Mouse (Mus musculus): Measurements from ENCODE around the gene Hepacam. TPM values are rescaled to one million over a fixed set of nuclear protein-coding genes. Genes with fewer than 3 reads are reported as not detected.

Gene Hepacam
- polyA plus RNA-seq (2016; fragmentation: Nextera tagmentation; extraction: Ambion mirVana) = 0.10 TPM in 1 of 2 replicates, not detected in the other

DNA sequence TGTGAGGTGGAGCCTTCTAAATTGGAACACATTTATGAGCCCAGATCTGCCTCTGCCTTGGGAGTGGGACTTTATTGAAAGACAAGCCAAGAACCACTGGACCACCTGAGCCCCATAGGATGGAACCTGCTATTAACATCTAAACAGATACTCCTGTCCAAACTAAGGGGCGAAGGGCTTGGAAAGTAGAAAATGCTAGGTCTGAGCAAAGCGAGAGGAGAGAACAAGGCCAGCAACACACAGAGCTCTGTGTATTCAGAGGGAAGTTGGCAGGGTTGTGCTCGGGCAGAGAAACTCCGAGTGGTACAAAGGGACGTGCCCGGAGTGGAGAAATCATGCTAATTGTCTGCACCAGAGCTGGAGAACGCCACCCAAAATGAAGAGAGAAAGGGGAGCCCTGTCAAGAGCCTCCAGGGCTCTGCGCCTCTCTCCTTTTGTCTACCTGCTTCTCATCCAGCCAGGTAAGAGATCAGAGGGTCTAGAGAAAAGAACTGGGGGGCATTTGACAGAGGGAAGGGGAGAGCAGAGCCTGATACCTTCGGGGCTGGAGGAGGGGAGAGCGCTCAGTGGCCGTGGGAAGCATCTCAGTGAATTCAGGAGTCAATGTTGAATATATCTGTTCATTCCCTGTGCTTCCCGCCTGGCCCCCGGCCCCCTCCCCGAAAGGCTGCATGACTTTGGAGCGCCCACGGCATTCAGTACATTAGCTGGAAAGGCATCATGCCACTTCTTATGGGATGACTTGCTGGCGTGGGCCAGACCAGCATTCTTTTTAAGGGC is at the start of gene Hepacam:
Gene Hepacam (plus strand): TSS at position 51 of the 780 bp plus-strand sequence.
- 81% methylated on average over 17 of the region's 17 CpGs for WGBS
- Histone ChIP-seq H3K9ac (no peak within 1 kb of the TSS), H3K9me3 (no peaks in the 10 kb centered on the region), H3K4me3 (no peak within 1 kb of the TSS), H3K27ac (no peak within 1 kb of the TSS), H3K36me3 (no peaks in the 10 kb centered on the region), H3K27me3 (no peaks in the 10 kb centered on the region), H3K4me2 (replicated peaks) (no peak within 1 kb of the TSS), H3K4me1 (no peaks in the 10 kb centered on the region)
- ATAC-seq (ENCODE audit: insufficient number of reproducible peaks, insufficient read depth, low FRiP score, low TSS enrichment) = no peak

DNA sequence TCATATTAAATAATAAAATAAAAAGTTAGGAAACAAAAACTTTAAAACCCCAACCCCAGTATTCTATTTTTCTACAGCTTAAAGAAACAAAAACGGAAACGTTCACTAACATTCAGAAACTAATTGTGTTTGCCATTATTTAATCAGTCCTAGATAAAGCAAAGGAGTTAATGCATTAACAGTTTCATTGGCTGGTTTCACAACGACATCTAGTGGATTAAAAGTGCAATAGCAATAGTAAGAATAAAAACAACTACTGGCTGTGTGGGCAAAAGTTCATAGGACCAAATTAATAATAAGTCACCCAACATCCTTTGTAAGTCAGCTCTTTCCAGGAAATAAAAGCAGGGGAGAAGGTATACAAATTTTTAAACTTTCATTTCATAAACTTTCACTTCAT is 37.7 kb upstream of the Hepacam start:
- Histone ChIP-seq H3K4me2 (replicated peaks) (no peak overlapping the region), H3K27me3 (no peaks in the 10 kb centered on the region), H3K4me1 (no peaks in the 10 kb centered on the region), H3K27ac (no peak overlapping the region), H3K9ac (no peak overlapping the region), H3K9me3 (no peaks in the 10 kb centered on the region), H3K36me3 (no peaks in the 10 kb centered on the region), H3K4me3 (no peak overlapping the region)
- no peak for ATAC-seq (ENCODE audit: insufficient number of reproducible peaks, insufficient read depth, low FRiP score, low TSS enrichment)
- 41% methylated on average over 3 of the region's 3 CpGs for WGBS

DNA sequence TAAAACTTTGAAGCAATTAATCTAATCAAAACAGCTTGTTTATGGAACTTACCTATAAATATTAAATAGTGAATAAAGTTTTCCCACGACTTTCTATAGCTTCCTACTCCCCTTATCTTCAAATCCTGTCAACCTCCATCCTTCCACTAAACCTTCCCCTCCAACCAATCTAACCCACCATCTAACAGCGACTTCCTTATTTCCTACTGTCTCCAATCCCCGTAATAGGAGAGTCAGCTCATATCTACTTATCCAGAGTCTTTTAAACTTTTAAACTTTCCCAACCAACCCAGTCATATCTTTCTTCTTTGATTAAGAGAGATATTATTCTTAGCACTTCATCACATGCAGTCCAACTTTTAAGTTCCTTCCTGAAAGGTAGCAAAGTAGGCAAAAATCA is 21.7 kb upstream of the Hepacam start:
- Histone ChIP-seq H3K27ac (no peak overlapping the region), H3K4me2 (replicated peaks) (no peak overlapping the region), H3K9ac (no peak overlapping the region), H3K27me3 (no peaks in the 10 kb centered on the region), H3K9me3 (no peaks in the 10 kb centered on the region), H3K36me3 (no peaks in the 10 kb centered on the region), H3K4me1 (peaks cover 10% of the 10 kb centered on the region; the same call in 1 of the 2 replicates), H3K4me3 (no peak overlapping the region)
- ATAC-seq (ENCODE audit: insufficient number of reproducible peaks, insufficient read depth, low FRiP score, low TSS enrichment) = no peak
- 86% methylated on average over 3 of the region's 3 CpGs for WGBS

- peak; percentile 12; the same call in 1 of the 2 replicates for ATAC-seq (ENCODE audit: insufficient number of reproducible peaks, insufficient read depth, low FRiP score, low TSS enrichment)
- Histone ChIP-seq H3K4me2 (replicated peaks) (peak overlapping the region; percentile 70), H3K36me3 (no peaks in the 10 kb centered on the region), H3K27ac (peak overlapping the region; percentile 90), H3K4me3 (peak overlapping the region; percentile 70), H3K9ac (peak overlapping the region; percentile 78), H3K9me3 (no peaks in the 10 kb centered on the region), H3K27me3 (no peaks in the 10 kb centered on the region), H3K4me1 (peaks cover 10% of the 10 kb centered on the region; the same call in 1 of the 2 replicates)
- WGBS = 25% methylated on average over 12 of the region's 12 CpGs
Observed at GRCm38 (mm10) chr9:37347184-37347987, 19.8 kb upstream of the Hepacam start.

GRCm38 (mm10) chr9:37347988-37348642 is 19.0 kb upstream of the Hepacam start, which contains the start of gene Ccdc15:
Ccdc15 (minus strand) TSS chr9:37348432.
- under 1% methylated on average over 41 of the region's 41 CpGs for WGBS

GRCm38 (mm10) chr9:37349050-37349449 is 18.1 kb upstream of the Hepacam start:
- peak overlapping the region; percentile 70 for H3K4me2 ChIP-seq (replicated peaks)
- no peaks in the 10 kb centered on the region for H3K9me3 ChIP-seq
- H3K27me3 ChIP-seq = no peaks in the 10 kb centered on the region
- H3K27ac ChIP-seq = peak overlapping the region; percentile 90; the same call in 1 of the 2 replicates
- 96% methylated on average over 3 of the region's 3 CpGs for WGBS
- H3K4me3 ChIP-seq = peak overlapping the region; percentile 70
- H3K9ac ChIP-seq = no peak overlapping the region
- H3K4me1 ChIP-seq = peaks cover 10% of the 10 kb centered on the region; the same call in 1 of the 2 replicates
- ATAC-seq (ENCODE audit: insufficient number of reproducible peaks, insufficient read depth, low FRiP score, low TSS enrichment) = no peak
- no peaks in the 10 kb centered on the region for H3K36me3 ChIP-seq

More at GRCm38 (mm10) chr9:37347988-37348642, 19.0 kb upstream of the Hepacam start, which contains the start of gene Ccdc15:
- peaks cover 10% of the 10 kb centered on the region; the same call in 1 of the 2 replicates for H3K4me1 ChIP-seq
- no peaks in the 10 kb centered on the region for H3K36me3 ChIP-seq
- peak within 1 kb of the TSS; percentile 70 for H3K4me2 ChIP-seq (replicated peaks)
- H3K27ac ChIP-seq = peak within 1 kb of the TSS; percentile 90
- H3K27me3 ChIP-seq = no peaks in the 10 kb centered on the region
- H3K4me3 ChIP-seq = peak within 1 kb of the TSS; percentile 70
- no peaks in the 10 kb centered on the region for H3K9me3 ChIP-seq
- peak within 1 kb of the TSS; percentile 78 for H3K9ac ChIP-seq
- peak; percentile 98 for ATAC-seq (ENCODE audit: insufficient number of reproducible peaks, insufficient read depth, low FRiP score, low TSS enrichment)

- Histone ChIP-seq H3K4me1 (peaks cover 10% of the 10 kb centered on the region; the same call in 1 of the 2 replicates), H3K9ac (no peak overlapping the region), H3K4me3 (no peak overlapping the region), H3K27ac (no peak overlapping the region), H3K9me3 (no peaks in the 10 kb centered on the region), H3K36me3 (no peaks in the 10 kb centered on the region), H3K27me3 (no peaks in the 10 kb centered on the region), H3K4me2 (replicated peaks) (no peak overlapping the region)
- ATAC-seq (ENCODE audit: insufficient number of reproducible peaks, insufficient read depth, low FRiP score, low TSS enrichment) = no peak
- WGBS = 59% methylated on average over 2 of the region's 2 CpGs
Observed at GRCm38 (mm10) chr9:37351266-37351665, 15.9 kb upstream of the Hepacam start.

DNA sequence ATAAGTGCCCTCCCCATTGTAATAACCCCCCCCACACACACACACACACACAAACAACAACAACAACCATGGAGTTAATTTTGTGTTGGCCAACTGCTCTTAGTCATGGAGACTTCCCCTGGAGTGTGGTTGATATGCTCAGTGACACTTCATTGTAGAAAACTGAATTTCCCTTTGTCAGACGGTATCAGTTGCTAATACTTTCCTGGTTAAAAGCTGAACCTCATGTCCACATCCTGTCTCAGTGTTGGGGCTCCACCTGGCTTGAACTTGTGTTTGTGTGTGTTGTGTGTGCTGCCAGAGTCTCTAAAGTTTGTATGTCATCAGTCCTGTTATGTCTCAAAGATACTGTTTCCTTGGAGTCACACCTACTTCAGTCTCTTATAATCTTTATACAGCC is 12.7 kb upstream of the Hepacam start:
- H3K4me2 ChIP-seq (replicated peaks) = no peak overlapping the region
- WGBS = 67% methylated on average over 1 of the region's 1 CpGs
- ATAC-seq (ENCODE audit: insufficient number of reproducible peaks, insufficient read depth, low FRiP score, low TSS enrichment) = no peak
- H3K27ac ChIP-seq = no peak overlapping the region
- H3K4me1 ChIP-seq = peaks cover 3% of the 10 kb centered on the region
- H3K27me3 ChIP-seq = no peaks in the 10 kb centered on the region
- H3K4me3 ChIP-seq = no peak overlapping the region
- H3K9ac ChIP-seq = no peak overlapping the region
- H3K36me3 ChIP-seq = no peaks in the 10 kb centered on the region
- H3K9me3 ChIP-seq = no peaks in the 10 kb centered on the region

GRCm38 (mm10) chr9:37358713-37359330 is 8.3 kb upstream of the Hepacam start:
- no peak overlapping the region for H3K4me2 ChIP-seq (replicated peaks)
- no peak overlapping the region for H3K4me3 ChIP-seq
- peaks cover 8% of the 10 kb centered on the region for H3K4me1 ChIP-seq
- H3K36me3 ChIP-seq = no peaks in the 10 kb centered on the region
- peak overlapping the region; percentile 58; the same call in 1 of the 2 replicates for H3K27ac ChIP-seq
- no peak for ATAC-seq (ENCODE audit: insufficient number of reproducible peaks, insufficient read depth, low FRiP score, low TSS enrichment)
- H3K9ac ChIP-seq = no peak overlapping the region
- 81% methylated on average over 7 of the region's 7 CpGs for WGBS
- H3K9me3 ChIP-seq = no peaks in the 10 kb centered on the region
- H3K27me3 ChIP-seq = no peaks in the 10 kb centered on the region

GRCm38 (mm10) chr9:37359331-37360220 is 7.6 kb upstream of the Hepacam start:
- H3K4me3 ChIP-seq = no peak overlapping the region
- H3K27ac ChIP-seq = peak overlapping the region; percentile 58
- no peak overlapping the region for H3K9ac ChIP-seq

More at GRCm38 (mm10) chr9:37359331-37360220, 7.6 kb upstream of the Hepacam start:
- H3K4me1 ChIP-seq = peaks cover 8% of the 10 kb centered on the region
- peak; percentile 64; the same call in 1 of the 2 replicates for ATAC-seq (ENCODE audit: insufficient number of reproducible peaks, insufficient read depth, low FRiP score, low TSS enrichment)
- H3K36me3 ChIP-seq = no peaks in the 10 kb centered on the region
- H3K27me3 ChIP-seq = no peaks in the 10 kb centered on the region
- WGBS = 44% methylated on average over 6 of the region's 6 CpGs
- H3K4me2 ChIP-seq (replicated peaks) = no peak overlapping the region
- H3K9me3 ChIP-seq = no peaks in the 10 kb centered on the region
